Mouse (Mus musculus): Measurements from ENCODE around the gene D1Pas1. TPM values are rescaled to one million over a fixed set of nuclear protein-coding genes. Genes with fewer than 3 reads are reported as not detected.

D1Pas1 gene
- polyA plus RNA-seq, 1 experiment: not detected

DNA sequence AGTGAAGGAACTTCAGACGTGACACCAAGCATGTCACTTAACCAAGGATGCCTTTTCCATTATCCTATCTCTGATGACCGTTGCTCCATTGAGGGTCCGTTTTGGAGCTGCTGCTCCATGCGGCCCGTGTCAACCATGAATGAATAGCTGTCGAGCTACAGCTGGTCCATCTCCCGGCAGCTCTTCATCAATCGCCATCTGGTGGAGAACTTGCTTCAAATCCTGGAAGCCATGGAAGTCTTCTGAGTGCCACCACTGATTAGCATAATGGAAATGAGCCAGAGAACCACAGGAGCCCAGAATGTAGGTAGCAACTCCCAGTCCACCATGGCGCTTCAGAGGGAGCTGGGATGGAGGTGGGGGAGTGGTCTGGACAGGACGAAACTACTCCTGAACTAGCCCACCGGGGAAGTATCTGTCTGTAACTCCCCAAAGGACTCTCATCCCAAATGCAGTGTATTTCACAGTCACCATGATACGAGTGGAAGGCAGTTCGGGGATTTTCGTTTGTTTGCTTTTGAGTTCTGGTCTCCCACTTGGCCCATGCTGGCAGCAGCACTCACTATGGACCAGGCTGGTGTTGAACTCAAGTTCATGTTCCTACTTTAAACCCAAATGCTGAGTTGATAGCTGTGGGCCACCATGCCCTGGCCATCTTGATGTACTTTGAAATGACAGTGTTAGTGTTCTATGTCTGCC, 39.2 kb downstream of the D1Pas1 start:
- TF ChIP-seq CTCF (IDR thresholded peaks at IDR 0.05; ENCODE audit: extremely low read depth, insufficient read length, insufficient replicate concordance, low read depth, low read length) (no peak), POLR2A (IDR thresholded peaks at IDR 0.05; ENCODE audit: low read depth, low read length) (no peak)
- Histone ChIP-seq H3K27me3 (ENCODE audit: control insufficient read depth, insufficient read depth, low read length) (no peaks in the 10 kb centered on the region), H3K4me1 (ENCODE audit: control insufficient read depth, insufficient read depth, insufficient read length, low read length) (no peaks in the 10 kb centered on the region), H3K4me3 (ENCODE audit: low read depth, low read length) (no peak overlapping the region), H3K36me3 (ENCODE audit: control insufficient read depth, insufficient read depth, low read length) (no peaks in the 10 kb centered on the region), H3K27ac (ENCODE audit: insufficient read depth, low read depth, low read length) (no peak overlapping the region)
- WGBS: 90% methylated on average over 14 of the region's 14 CpGs

DNA sequence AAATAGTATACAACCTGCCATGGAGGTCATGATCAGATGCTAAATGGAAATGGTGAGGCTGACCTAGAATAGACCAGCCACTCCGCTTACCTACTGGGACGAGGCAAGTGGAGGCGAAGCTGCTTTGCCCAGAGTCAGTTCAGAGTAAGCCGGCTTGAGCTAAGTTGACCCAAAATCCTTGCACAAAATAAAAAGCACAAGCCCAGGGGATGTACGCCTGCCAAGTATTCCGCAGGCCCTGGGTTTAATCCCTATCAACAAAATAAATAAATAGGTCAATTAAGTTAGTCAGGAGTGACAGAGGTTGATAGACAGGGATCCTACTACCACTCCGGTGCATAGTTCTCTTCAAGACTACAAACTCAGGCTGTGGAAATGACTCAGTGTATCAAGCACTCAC, 41.0 kb downstream of the D1Pas1 start:
- Histone ChIP-seq H3K27me3 (ENCODE audit: control insufficient read depth, insufficient read depth, low read length) (no peaks in the 10 kb centered on the region), H3K36me3 (ENCODE audit: control insufficient read depth, insufficient read depth, low read length) (no peaks in the 10 kb centered on the region), H3K4me3 (ENCODE audit: low read depth, low read length) (no peak overlapping the region), H3K4me1 (ENCODE audit: control insufficient read depth, insufficient read depth, insufficient read length, low read length) (no peaks in the 10 kb centered on the region), H3K27ac (ENCODE audit: insufficient read depth, low read depth, low read length) (no peak overlapping the region)
- TF ChIP-seq CTCF (IDR thresholded peaks at IDR 0.05; ENCODE audit: extremely low read depth, insufficient read length, insufficient replicate concordance, low read depth, low read length): no peak
- no peak for TF ChIP-seq POLR2A (IDR thresholded peaks at IDR 0.05; ENCODE audit: low read depth, low read length)
- WGBS: 82% methylated on average over 7 of the region's 7 CpGs

DNA sequence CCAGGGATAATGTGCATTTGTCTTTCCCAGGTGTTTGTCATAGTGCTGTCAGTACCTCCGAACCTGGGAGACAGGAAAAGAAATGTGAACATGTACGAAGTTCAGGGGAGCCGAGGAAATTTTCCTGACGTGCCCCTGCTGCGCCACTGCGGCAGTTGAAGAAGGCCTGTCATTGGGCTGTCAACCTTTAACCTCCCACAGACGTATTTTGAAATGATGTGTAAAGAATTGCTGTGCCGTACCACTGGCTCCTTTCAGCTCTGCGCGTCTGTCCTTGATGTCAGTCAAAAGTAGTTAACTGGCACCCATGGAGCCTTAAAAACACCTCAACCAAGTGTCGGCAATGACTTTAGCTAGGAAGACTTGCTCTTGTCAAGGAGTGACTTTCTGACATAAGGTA, 42.9 kb downstream of the D1Pas1 start:
- TF ChIP-seq POLR2A (IDR thresholded peaks at IDR 0.05; ENCODE audit: low read depth, low read length): no peak
- no peak for TF ChIP-seq CTCF (IDR thresholded peaks at IDR 0.05; ENCODE audit: extremely low read depth, insufficient read length, insufficient replicate concordance, low read depth, low read length)
- WGBS: 79% methylated on average over 11 of the region's 11 CpGs
- no peaks in the 10 kb centered on the region for H3K4me1 ChIP-seq (ENCODE audit: control insufficient read depth, insufficient read depth, insufficient read length, low read length)

DNA sequence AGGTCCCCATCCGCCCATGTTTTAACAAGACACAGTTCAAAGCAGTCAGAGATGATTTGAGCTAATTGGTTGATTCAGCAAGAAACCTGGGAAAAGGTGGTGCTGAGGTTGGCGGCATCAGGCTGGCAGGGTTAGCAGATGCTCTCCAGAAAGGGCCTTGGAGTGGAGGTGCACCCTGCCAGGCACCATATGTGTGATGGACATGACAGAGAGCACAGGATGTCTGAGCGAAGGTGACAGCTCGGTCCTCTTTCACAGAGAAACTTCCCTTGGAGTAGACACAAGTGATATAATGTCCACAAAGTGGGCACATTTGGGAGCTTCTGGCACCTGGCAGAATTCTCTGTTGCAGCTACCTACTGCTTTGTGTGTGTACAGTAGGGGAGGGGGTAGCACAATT, 44.4 kb downstream of the D1Pas1 start:
- Histone ChIP-seq H3K4me3 (ENCODE audit: low read depth, low read length) (no peak overlapping the region), H3K27me3 (ENCODE audit: control insufficient read depth, insufficient read depth, low read length) (no peaks in the 10 kb centered on the region), H3K36me3 (ENCODE audit: control insufficient read depth, insufficient read depth, low read length) (no peaks in the 10 kb centered on the region), H3K27ac (ENCODE audit: insufficient read depth, low read depth, low read length) (no peak overlapping the region), H3K4me1 (ENCODE audit: control insufficient read depth, insufficient read depth, insufficient read length, low read length) (no peaks in the 10 kb centered on the region)
- no peak for TF ChIP-seq CTCF (IDR thresholded peaks at IDR 0.05; ENCODE audit: extremely low read depth, insufficient read length, insufficient replicate concordance, low read depth, low read length)
- TF ChIP-seq POLR2A (IDR thresholded peaks at IDR 0.05; ENCODE audit: low read depth, low read length): no peak
- 82% methylated on average over 4 of the region's 4 CpGs for WGBS

More for the DNA sequence above, 42.9 kb downstream of the D1Pas1 start:
- Histone ChIP-seq H3K36me3 (ENCODE audit: control insufficient read depth, insufficient read depth, low read length) (no peaks in the 10 kb centered on the region), H3K27me3 (ENCODE audit: control insufficient read depth, insufficient read depth, low read length) (no peaks in the 10 kb centered on the region), H3K27ac (ENCODE audit: insufficient read depth, low read depth, low read length) (no peak overlapping the region), H3K4me3 (ENCODE audit: low read depth, low read length) (no peak overlapping the region)

DNA sequence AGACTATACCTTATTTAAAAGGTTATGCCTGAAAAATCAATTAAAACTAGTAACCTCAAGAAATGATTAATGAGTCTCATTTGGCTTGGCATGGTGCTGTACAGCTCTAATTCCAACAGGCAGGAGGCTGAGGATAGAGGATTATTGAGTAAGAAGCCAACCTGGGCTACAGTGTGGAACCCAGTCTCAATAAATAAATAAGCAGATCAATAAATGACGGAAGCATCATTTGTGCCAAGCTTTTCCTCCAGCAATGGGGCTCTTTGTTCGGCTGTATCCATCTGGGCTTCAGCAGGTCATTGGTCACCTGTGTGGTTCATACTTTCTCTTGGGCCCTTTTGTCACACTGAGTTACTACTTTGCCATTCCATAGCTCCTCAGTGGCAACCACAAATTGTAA, 46.9 kb downstream of the D1Pas1 start:
- H3K36me3 ChIP-seq (ENCODE audit: control insufficient read depth, insufficient read depth, low read length): no peaks in the 10 kb centered on the region
- WGBS: 75% methylated on average over 2 of the region's 2 CpGs
- H3K4me1 ChIP-seq (ENCODE audit: control insufficient read depth, insufficient read depth, insufficient read length, low read length): no peaks in the 10 kb centered on the region
- no peak overlapping the region for H3K27ac ChIP-seq (ENCODE audit: insufficient read depth, low read depth, low read length)
- H3K27me3 ChIP-seq (ENCODE audit: control insufficient read depth, insufficient read depth, low read length): no peaks in the 10 kb centered on the region
- TF ChIP-seq POLR2A (IDR thresholded peaks at IDR 0.05; ENCODE audit: low read depth, low read length) (no peak), CTCF (IDR thresholded peaks at IDR 0.05; ENCODE audit: extremely low read depth, insufficient read length, insufficient replicate concordance, low read depth, low read length) (no peak)
- H3K4me3 ChIP-seq (ENCODE audit: low read depth, low read length): no peak overlapping the region

DNA sequence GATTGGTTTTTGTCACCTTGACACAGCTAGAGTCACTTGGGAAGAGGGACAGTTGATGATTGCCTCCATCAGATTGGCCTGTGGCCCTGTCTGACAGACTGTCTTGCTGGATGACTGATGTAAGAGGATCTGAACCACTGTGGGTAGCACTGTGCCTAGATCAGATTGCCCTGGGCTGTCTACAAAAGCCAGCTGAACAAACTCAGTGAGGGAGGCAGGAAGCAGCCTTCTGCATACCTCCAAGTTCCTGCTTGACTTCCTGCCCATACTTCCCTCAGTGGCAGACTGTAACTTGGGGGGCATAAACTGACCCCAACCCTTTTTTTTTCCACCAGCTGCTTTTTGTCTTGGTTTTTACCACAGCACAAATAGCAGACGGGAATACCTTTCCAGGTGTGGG, 48.5 kb downstream of the D1Pas1 start:
- Histone ChIP-seq H3K4me1 (ENCODE audit: control insufficient read depth, insufficient read depth, insufficient read length, low read length) (peaks cover 3% of the 10 kb centered on the region; the same call in 1 of the 2 replicates), H3K36me3 (ENCODE audit: control insufficient read depth, insufficient read depth, low read length) (no peaks in the 10 kb centered on the region), H3K27ac (ENCODE audit: insufficient read depth, low read depth, low read length) (no peak overlapping the region), H3K4me3 (ENCODE audit: low read depth, low read length) (no peak overlapping the region), H3K27me3 (ENCODE audit: control insufficient read depth, insufficient read depth, low read length) (no peaks in the 10 kb centered on the region)
- 79% methylated on average over 1 of the region's 1 CpGs for WGBS
- no peak for TF ChIP-seq POLR2A (IDR thresholded peaks at IDR 0.05; ENCODE audit: low read depth, low read length)
- no peak for TF ChIP-seq CTCF (IDR thresholded peaks at IDR 0.05; ENCODE audit: extremely low read depth, insufficient read length, insufficient replicate concordance, low read depth, low read length)

DNA sequence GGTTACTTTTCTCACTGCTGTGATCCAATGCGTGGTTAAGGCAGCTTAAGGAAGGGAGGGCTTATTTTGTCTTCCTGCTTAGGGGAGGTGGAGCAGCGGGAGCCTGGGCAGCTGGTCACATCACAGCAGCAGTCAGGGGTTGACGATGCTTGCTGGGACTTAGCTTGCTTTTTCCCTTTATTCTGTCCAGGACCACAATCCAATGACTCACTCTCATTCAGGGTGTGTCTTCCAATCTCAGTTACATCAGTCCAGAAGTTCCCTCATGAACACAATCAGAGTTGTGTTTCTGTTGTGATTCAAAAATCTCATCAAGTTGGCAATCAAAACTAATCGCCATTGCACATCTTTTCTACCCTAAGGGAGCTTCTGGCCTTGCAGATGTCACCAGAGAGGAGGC, 48.9 kb downstream of the D1Pas1 start:
- WGBS: 49% methylated on average over 4 of the region's 4 CpGs
- H3K27me3 ChIP-seq (ENCODE audit: control insufficient read depth, insufficient read depth, low read length): no peaks in the 10 kb centered on the region
- TF ChIP-seq CTCF (IDR thresholded peaks at IDR 0.05; ENCODE audit: extremely low read depth, insufficient read length, insufficient replicate concordance, low read depth, low read length) (no peak), POLR2A (IDR thresholded peaks at IDR 0.05; ENCODE audit: low read depth, low read length) (no peak)
- H3K4me1 ChIP-seq (ENCODE audit: control insufficient read depth, insufficient read depth, insufficient read length, low read length): peaks cover 3% of the 10 kb centered on the region; the same call in 1 of the 2 replicates
- H3K27ac ChIP-seq (ENCODE audit: insufficient read depth, low read depth, low read length): no peak overlapping the region
- no peak overlapping the region for H3K4me3 ChIP-seq (ENCODE audit: low read depth, low read length)
- no peaks in the 10 kb centered on the region for H3K36me3 ChIP-seq (ENCODE audit: control insufficient read depth, insufficient read depth, low read length)
